ENCODE assay signal across 8 mouse cellular contexts in genomic region chr2:34642351-34642750, GRCm38 (mm10).
DNase-seq lines count a peak whose midpoint lies in the region; ATAC-seq lines count a peak whose summit lies in the region.

No protein-coding gene starts in this region.

- ATAC-seq in CD4-positive, CD25-positive, alpha-beta regulatory T cell, adult 4 months, result no peak

- DNase-seq in CD4-positive, CD25-positive, alpha-beta regulatory T cell, adult 2 months (ENCODE audit: low read depth, low spot score), result peak; percentile 84
- peak; percentile 38 for DNase-seq in right cerebral cortex, postnatal 4 days
- no peak for DNase-seq in right cerebral cortex, postnatal 36 days (ENCODE audit: low spot score in 2 of 2)
- peak; percentile 54 for DNase-seq in mesoderm, embryonic 11.5 days (ENCODE audit: low read depth, low spot score)
- no peak for DNase-seq in frontal cortex, postnatal 25 days (ENCODE audit: low spot score in 2 of 2)
- DNase-seq in layer of hippocampus, adult 11-12 months (ENCODE audit: low spot score), result no peak
- no peak for DNase-seq in adrenal gland, postnatal 36 days

Comparison
In these comparisons a context has a peak if more than half of its experiments do, and no peak if none do; other contexts are left out.
1. DNase-seq: peak in CD4-positive, CD25-positive, alpha-beta regulatory T cell, adult 2 months (single experiment), right cerebral cortex, postnatal 4 days (single experiment) and mesoderm, embryonic 11.5 days (single experiment); none in right cerebral cortex, postnatal 36 days (0 of 2), frontal cortex, postnatal 25 days (0 of 2), layer of hippocampus, adult 11-12 months (single experiment) and adrenal gland, postnatal 36 days (0 of 2).